Mouse (Mus musculus) large intestine, adult 2 months (tissue): ENCODE measurements around the gene Zfp978. TPM values are rescaled to one million over a fixed set of nuclear protein-coding genes. Genes with fewer than 3 reads are reported as not detected.

Experiments used
- DNase-seq: peaks from one replicate; pipeline ENCODE4 v3.0.0-alpha.2; 2012; ENCODE audit warnings: low read depth, low spot score
- WGBS: fragments of 180-500 bp; shearing (Covaris S2); methylation state at CpG from one replicate; pipeline ENCODE4 v1.1.7; 2018; 5-methylcytosine and 5-hydroxymethylcytosine counted together
- polyA plus RNA-seq: library from polyadenylated mRNA; depleted of rRNA; stranded (reverse); fragments of >200 nt; gene quantifications from 2 replicates; pipeline ENCODE4 v1.2.3, GENCODE M21; 2012; rRNA removed

The Zfp978 gene
- polyA plus RNA-seq, 1 experiment = not detected

DNA sequence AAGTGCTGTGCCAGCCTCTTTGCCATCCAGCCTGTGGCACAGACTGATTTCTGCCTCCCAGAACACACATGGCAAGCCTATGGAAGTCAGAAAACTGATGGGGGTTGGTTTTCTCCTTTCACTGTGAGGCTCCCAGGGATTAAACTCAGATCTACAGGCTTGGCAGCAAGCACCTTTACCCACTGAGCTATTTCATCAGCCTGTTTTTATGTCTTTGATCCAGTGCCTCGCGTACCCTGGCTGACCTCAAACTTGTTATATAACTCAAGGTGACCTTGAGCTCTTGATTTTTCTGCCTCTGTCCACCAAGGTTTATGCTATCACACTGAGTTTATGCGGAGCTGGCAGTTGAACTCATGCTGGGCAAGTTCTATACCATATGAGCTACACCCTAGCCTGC lies 71.9 kb downstream of the Zfp978 start:
- WGBS = 36% methylated on average over 3 of the region's 3 CpGs

DNA sequence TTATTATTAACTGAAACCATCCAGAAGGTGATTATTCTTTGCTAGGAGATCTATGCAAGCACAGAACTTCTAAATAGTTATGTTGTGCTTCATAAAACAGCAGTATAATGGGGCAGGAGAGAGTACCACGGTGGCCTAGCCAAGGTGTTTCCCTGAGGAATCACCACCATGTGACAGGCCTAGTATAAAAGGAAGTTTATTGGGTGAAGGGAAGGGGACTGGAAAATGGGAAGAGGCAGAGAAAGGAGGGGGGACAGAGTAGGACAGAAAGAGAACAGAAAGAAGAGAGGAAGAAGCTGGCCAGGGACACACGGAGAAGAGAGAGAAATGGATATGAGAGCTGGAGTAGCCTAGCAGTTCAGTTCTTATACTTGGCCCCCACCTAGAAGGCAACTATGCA lies 72.8 kb downstream of the Zfp978 start:
- no peak for DNase-seq
- WGBS = 46% methylated on average over 2 of the region's 2 CpGs

More for the DNA sequence above, 71.9 kb downstream of the Zfp978 start:
- DNase-seq = no peak

Other genes starting within 250 kb of the Zfp978 start
- gene Zfp991, start 229.3 kb upstream of the Zfp978 start, polyA plus RNA-seq = 0.16 and 0.19 TPM in 2 replicates
- not detected in 2 replicates for gene Zfp988, start 55.6 kb upstream of the Zfp978 start, polyA plus RNA-seq
- gene Zfp982, start 131.1 kb downstream of the Zfp978 start, polyA plus RNA-seq = 0.06 and 0.08 TPM in 2 replicates
- not detected in 2 replicates for gene Gm16503, start 178.9 kb downstream of the Zfp978 start, polyA plus RNA-seq
- not detected in 2 replicates for gene Zfp985, start 192.0 kb downstream of the Zfp978 start, polyA plus RNA-seq